Mouse (Mus musculus): ENCODE data around the gene Haus5.

Haus5 gene

DNA sequence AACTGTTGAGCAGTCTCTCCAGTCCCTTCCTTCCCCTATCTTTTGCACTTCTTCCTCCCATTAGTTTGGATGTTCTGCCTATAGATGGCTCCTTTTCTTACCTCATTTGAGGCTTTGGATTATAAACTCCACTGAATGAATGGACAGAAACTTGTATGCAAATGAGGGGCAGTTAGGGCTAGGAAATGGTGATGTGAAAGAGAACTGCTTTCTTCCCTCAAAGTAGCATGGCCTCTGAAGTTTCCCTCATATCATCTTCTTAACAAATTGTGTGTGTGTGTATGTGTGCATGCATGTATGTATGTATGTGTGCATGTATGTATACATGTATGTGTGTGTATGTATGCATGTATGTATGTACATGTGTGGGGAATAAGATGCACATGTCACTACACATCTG, 35.8 kb downstream of the Haus5 start:
- in situ Hi-C loops (cut with MboI; ENCODE audit: unreplicated experiment in 2 of 2), result no loop called here

DNA sequence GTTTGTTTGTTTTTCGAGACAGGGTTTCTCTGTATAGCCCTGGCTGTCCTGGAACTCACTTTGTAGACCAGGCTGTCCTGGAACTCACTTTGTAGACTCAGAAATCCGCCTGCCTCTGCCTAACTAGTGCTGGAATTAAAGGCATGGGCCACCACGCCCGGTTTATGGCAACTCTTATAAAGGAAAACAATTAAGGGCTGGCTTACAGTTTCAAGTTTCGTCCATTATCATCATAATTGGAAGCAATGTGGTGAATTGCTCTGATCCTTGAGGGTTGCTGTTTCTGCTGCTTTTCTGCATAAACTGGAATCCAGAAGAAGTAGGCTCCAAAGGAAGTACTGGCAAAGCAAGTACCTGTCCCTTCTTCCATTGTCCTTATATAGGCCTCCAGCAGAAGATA, 38.1 kb downstream of the Haus5 start:
- in situ Hi-C loops (cut with MboI; ENCODE audit: unreplicated experiment in 2 of 2), result no loop called here

DNA sequence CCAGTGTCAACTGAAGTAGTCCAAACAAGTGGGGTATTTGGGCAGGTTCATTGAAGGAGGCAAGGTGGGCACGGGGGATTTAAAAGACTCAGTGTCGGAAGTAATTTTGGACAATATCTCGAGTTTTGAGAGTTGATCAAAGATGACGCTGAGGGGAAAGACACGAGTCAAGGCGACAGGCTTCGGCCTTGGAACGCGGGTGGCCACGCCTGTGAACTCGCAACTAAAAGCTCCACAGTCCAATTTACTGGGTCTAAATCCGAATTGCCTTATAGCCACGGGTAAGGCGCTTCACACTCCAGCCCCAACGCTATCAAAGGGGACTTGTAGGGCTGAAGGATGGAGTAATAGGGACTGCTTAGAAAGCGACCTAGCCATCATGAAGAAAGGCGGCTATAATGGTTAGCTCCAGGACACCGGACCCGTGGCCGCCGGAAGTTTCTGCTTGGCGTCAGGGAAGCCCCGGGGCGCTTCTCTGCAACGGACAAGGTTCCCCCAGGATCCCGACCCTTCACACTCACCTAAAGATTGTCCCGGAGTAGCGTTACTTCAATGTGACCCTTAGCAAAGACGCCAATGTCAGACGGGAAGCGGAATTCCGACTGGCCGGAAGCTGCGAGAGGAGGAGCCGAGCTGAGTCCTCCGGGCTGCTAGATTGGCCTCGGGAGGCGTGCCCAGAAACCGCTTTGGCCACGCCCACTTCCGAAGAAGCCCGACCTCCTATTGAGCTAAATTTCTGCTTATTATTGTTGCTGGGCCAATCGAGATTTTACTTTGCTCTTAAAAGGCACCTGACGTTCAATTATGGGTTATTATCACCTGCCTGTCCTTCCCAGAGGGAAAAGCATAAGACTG, 39.0 kb downstream of the Haus5 start, which contains the start of gene Cox6b1:
Cox6b1 (minus strand) TSS at position 622 of the 855 bp plus-strand sequence.
- in situ Hi-C loops (cut with MboI; ENCODE audit: unreplicated experiment in 2 of 2), result no loop called here

DNA sequence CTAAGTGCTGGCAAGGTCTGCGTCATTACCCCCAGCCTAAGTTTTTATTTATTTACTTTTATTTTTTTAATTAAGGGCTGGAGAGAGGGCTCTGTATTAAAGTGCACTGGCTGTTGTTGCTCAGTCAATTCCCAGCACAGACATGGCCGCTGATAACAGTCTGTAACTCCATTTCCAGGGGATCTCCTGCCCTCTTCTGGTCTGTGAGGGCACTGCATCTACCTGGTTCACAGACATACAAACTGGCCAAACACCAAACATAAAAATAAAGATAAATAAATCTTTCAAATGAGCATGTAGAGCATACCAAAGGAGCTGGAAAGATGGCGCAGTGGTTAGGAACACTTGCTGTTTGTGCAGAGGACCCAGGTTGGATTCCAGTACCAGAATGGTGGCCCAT, 45.6 kb downstream of the Haus5 start:
- in situ Hi-C loops (cut with MboI; ENCODE audit: unreplicated experiment in 2 of 2), result loop anchor here (5.0 to 25.0 kb wide), 3 partner anchors 127 to 282 kb away; partner anchors contain the start of gene Prodh2 (in 1 of the 2)

DNA sequence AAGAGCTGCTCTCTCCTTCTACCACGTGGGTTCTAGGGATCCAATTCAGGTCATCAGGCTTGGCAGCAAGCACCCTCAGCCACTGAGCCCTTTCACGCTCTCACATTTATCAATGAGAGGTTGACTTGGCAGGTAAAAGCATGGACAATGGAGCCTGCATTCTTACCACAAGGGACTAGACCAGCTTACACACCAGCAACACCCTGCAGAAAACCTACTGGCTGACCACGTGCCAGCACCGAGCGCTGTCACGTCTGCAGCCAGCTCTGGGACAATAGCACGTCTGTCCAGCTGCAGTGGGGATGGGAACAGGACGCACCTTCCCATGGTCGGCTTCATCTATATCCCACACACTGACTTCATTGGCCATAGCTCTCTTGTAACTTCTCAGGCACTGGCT, 46.1 kb downstream of the Haus5 start:
- in situ Hi-C loops (cut with MboI; ENCODE audit: unreplicated experiment in 2 of 2), result loop anchor here (5.0 to 25.0 kb wide), 3 partner anchors 126 to 281 kb away; partner anchors contain the start of gene Prodh2 (in 1 of the 2)

DNA sequence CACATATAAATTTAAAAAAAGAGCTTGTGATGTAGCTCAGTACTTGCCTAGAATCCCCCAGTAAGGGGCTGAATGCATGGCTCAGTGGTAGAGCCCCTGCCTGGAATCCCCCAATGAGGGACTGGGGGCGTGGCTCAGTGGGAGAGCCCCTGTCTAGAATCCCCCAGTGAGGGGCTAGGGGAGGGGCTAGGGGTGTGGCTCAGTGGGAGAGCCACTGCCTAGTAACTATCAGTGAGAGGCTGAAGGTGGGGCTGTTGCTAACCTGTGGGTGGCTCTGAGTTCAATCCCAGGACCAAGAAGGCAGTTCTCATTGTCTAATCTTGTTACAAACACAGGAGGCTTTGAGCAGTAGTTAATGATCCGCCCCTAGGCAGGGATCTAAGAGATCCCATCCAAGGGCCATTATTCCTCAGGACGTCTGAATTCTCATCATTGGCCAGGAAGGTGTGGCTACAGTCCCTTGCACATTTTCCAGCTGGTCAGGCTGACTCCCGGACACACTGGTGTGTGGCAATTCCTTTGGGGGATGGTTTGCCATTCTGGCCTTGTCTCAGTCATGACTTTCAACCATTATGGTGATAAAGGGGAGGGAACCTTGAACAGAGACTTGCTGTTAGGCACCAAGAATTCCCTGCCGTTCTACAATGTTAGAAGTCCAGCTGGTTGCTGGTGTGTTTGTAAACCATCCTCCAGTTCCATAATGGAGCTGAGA, 49.6 kb downstream of the Haus5 start:
- in situ Hi-C loops (cut with MboI; ENCODE audit: unreplicated experiment in 2 of 2), result loop anchor here (5.0 to 25.0 kb wide), 3 partner anchors 123 to 278 kb away; partner anchors contain the start of gene Prodh2 (in 1 of the 2)

DNA sequence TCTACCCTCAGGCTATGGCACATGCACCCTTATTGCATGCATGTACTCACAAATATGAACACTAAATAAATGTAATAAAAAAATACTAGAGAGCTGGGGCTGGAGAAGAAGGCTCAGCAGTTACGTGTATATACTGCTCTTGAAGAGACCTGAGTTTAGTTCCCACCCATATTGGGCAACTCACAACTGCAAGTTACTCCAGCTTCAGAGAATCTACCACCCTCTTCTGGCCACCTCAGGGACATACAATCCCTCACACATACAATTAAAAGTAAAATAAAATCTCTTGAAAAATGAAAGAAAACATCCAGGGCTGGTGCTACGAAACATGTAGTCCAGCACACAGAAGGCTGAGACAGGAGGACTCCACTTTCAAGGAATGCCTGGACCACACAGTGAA, 50.3 kb downstream of the Haus5 start:
- in situ Hi-C loops (cut with MboI; ENCODE audit: unreplicated experiment in 2 of 2), result loop anchor here (10.0 to 25.0 kb wide), 2 partner anchors 270 to 277 kb away; no protein-coding TSS in a partner anchor

DNA sequence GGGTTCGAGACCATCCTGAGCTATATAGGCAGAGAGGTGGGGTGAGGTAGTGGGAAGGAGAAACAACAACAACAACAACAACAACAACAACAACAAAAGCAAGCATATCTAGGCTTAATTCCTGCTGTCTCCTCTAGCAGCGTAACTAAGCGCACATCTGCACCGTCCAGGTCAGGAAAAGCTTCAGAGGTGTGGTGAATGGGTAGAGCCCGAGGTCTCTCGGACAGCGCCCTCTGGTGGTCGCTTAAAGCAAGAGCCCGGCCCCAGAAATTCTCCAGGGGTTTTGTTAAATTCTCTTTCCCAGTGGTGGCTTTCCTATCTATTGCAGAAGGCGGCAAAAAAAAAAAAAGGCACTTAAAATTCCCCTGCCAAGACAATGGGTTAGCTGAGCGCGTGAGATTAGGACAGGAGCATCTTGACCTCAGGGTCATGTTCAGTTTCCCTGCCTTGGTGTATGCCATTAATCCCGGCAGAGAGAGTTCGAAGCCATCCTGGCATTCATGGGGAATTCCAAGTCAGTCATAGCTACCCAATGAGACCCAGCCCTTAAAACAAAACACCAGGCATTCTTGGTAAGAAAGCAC, 51.2 kb downstream of the Haus5 start:
- in situ Hi-C loops (cut with MboI; ENCODE audit: unreplicated experiment in 2 of 2), result loop anchor here (10.0 to 25.0 kb wide), 2 partner anchors 269 to 276 kb away; no protein-coding TSS in a partner anchor

DNA sequence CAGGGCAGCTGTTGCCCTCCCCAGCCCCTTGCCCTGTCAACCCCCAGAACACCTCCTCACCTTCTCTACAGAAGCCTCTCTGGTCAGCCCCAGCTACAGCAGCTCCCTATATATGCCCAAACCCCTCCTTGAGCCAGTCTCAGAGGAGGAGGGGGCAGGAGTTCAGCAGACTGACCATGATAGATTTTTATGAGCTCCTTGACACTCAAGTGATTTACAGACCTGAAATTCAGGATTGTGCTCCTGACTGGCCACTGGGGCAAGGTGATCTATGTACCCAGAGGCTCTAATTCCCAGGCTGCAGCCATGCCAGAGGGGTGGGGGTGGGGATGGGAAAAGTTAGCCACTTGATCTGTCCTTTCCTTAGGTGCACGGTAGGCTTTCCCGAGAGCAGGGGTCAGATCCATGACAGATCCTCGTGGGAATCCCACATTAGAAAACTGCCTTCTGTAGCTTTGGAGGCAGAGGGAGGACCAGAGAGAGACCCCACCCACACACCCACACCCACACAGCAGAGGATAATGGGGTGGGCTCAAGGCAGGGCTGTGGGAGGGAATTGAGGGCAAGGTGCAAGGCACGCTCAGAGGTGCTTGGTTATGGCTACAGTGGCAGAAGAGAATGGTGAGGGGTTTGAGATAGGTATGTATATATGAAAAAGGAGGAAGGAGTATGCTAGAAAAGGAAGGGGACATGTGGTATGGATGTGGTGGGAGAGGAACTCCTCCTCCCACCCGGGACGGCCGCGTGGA, 52.0 kb downstream of the Haus5 start, which contains the start of gene Upk1a:
Upk1a (minus strand) TSS at position 194 of the 749 bp plus-strand sequence.
- in situ Hi-C loops (cut with MboI; ENCODE audit: unreplicated experiment in 2 of 2), result loop anchor here (10.0 to 25.0 kb wide), 2 partner anchors 268 to 276 kb away; no protein-coding TSS in a partner anchor

DNA sequence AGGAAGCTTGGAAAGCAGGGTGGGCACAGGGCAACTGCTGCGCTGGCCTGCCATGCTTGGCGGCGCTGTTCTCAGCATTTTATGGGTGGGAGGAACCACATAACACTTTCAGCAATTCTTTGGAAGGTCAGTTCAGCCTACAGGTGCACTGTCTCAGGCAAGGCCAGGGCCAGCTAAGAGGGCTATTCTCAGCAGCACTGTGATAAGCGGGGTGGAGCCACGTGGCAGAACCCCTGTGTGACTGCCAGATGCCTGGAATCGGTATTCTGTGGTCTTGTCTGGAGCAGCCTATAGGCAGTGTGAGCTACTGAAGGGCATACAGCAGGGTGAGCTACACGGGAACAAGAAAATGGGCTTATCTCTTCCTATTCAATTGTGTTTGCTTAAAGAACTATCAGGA, 54.8 kb downstream of the Haus5 start:
- in situ Hi-C loops (cut with MboI; ENCODE audit: unreplicated experiment in 2 of 2), result loop anchor here (10.0 to 25.0 kb wide), 2 partner anchors 265 to 273 kb away; no protein-coding TSS in a partner anchor

DNA sequence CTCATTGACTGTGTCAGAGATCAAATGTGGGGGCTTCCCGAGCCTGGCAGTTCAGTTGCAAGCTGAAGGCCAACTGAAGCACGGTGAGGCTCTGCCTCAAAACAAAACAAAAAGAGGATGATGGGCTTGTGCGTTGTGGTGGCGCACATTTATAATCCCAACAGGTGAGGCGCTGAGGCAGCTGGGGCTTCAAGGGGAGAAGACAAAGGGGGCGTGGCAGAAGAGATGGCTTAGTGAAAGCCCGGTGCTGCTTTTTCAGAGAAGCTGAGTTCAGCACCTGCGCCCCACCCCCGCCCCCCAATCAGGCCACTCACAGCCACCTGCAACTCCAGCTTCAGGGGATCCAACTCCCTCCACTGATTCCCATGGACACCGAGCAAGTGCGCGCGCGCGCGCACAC, 56.3 kb downstream of the Haus5 start:
- in situ Hi-C loops (cut with MboI; ENCODE audit: unreplicated experiment in 2 of 2), result loop anchor here in 1 of 2 experiments (5.0 to 25.0 kb wide), 2 partner anchors 116 to 271 kb away; partner anchors contain the start of gene Prodh2

DNA sequence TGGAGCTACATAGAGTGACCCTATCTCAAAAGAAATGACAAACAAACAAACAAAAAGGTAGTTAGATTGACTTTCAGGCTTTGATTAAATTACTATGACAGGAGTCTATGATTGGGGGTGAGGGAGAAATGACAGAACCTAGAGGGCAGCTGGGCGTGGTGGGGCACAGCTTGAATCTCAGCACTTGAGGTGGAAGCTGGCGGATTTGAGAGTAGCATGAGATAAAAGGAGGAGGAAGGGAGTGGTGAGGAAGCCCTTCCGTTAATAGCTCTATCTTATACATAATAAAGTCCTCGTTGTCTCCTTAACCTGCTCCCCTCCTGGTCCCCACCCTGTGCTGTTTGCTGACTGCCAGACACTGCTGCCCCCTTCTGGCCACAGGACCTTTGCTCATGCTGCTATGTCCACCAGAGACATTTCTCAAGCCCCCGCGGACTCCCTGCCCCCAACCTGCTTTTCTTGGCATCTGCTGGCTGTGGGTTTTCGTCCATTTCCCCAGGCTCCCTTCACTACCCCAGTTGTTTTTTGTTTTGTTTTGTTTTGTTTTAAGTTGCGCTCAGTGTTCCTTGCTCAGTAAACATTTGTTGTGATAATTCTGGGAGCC, 57.0 kb downstream of the Haus5 start:
- in situ Hi-C loops (cut with MboI; ENCODE audit: unreplicated experiment in 2 of 2), result loop anchor here in 1 of 2 experiments (5.0 to 25.0 kb wide), 2 partner anchors 116 to 271 kb away; partner anchors contain the start of gene Prodh2

DNA sequence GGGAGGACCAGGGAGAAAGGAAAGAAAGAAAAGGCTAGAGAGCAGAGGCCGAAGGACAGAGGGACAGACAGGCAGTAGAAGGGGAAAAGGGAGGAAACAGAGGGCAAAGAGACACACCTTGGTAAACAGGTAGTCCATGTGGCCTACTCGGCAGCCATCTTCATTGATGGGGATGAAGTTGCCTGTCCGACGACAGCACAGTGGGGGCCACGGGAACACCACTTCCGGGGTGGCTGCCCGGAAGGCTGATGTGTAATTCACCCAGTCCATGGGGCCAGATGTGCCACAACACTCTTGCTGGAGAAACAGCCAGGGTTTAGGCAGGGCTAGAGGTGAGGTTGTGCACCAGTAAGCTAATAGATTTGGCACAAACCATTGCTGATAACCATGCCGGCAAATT, 59.9 kb downstream of the Haus5 start:
- in situ Hi-C loops (cut with MboI; ENCODE audit: unreplicated experiment in 2 of 2), result loop anchor here in 1 of 2 experiments (5.0 to 25.0 kb wide), 2 partner anchors 113 to 268 kb away; partner anchors contain the start of gene Prodh2

DNA sequence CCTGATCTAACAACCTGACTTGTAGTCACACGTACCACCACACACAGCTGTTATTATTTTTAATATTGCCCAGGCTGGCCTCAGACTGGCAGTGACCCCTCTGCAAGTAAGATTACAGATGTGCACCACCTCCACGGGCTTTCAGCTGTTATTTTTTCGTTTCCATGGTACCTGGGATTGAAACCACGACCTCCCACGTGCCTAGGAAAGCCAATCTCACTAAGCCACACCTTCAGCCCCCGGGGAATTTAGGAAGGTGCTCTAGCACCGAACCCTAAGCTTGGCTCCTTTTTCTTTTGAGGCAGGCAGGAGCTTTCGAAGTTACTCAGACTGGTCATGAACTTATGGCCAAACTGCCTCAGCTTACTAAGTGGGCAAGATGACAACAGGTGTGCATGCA, 60.4 kb downstream of the Haus5 start:
- in situ Hi-C loops (cut with MboI; ENCODE audit: unreplicated experiment in 2 of 2), result loop anchor here in 1 of 2 experiments (25.0 kb wide), 1 partner anchor 267 kb away; no protein-coding TSS in a partner anchor
